Mouse (Mus musculus): ENCODE results near the gene Dbp.
"Not testable (repeated sequence)": the region's sequence is repeated elsewhere in the genome, so short reads cannot be mapped to it uniquely, and the experiment has no call there.

- TF ChIP-seq TAL1, GATA1 (IDR thresholded peaks at IDR 0.05; ENCODE audit: low read length): not testable (repeated sequence)
Observed at GRCm38 (mm10) chr7:45661702-45662101, 43.2 kb upstream of the Dbp start.
